Mouse (Mus musculus) left cerebral cortex, adult 2 months (tissue): ENCODE results near the gene Plxnb2. TPM values are rescaled to one million over a fixed set of nuclear protein-coding genes. Genes with fewer than 3 reads are reported as not detected.

Experiments used
- DNase-seq, 2 experiments: peaks; one replicate each; pipeline ENCODE4 v3.0.0; 2021 to 2022; ENCODE audit warnings: low spot score in 2 of 2, mixed read lengths in 1 of 2; ENCODE audit errors: extremely low spot score in 1 of 2
- H3K27ac ChIP-seq: fragments of 200-600 bp; 2 replicates; pipeline ENCODE4 v1.8.1; 2022
- H3K4me3 ChIP-seq: fragments of 200-600 bp; 2 replicates; pipeline ENCODE4 v1.8.1; 2022
- CTCF ChIP-seq: fragments of 200-600 bp; IDR thresholded peaks from 2 replicates; pipeline ENCODE4 v1.8.1; 2022; ENCODE audit warnings: antibody characterized with exemption, mild to moderate bottlenecking, moderate library complexity
- intact Hi-C: fragments of 180-260 bp; cut with DNase I; formaldehyde crosslinking; loops from one replicate; pipeline ENCODE4 v1.15.1; 2025
- total RNA-seq, 2 experiments: library from RNA; stranded (reverse); gene quantifications; 2 replicates each; pipeline ENCODE4 v1.2.3; 2021

The Plxnb2 gene
- total RNA-seq, 2 experiments from 2014 or later: 49.4 to 53.3 TPM

GRCm38 (mm10) chr15:89168922-89169321 lies 11.7 kb downstream of the Plxnb2 start:
- intact Hi-C loops: no loop called here
- Histone ChIP-seq H3K27ac (peak overlapping the region; percentile 60; the same call in 1 of the 2 replicates), H3K4me3 (peak overlapping the region; percentile 19; the same call in 1 of the 2 replicates)
- no peak for TF ChIP-seq CTCF
- no peak for DNase-seq

GRCm38 (mm10) chr15:89165478-89165877 lies 15.1 kb downstream of the Plxnb2 start:
- intact Hi-C loops: no loop called here

GRCm38 (mm10) chr15:89161397-89161796 lies 19.2 kb downstream of the Plxnb2 start:
- DNase-seq: no peak
- Histone ChIP-seq H3K27ac (no peak overlapping the region), H3K4me3 (no peak overlapping the region)
- intact Hi-C loops: no loop called here
- TF ChIP-seq CTCF: no peak

More at GRCm38 (mm10) chr15:89165478-89165877, 15.1 kb downstream of the Plxnb2 start:
- no peak for TF ChIP-seq CTCF
- Histone ChIP-seq H3K4me3 (no peak overlapping the region), H3K27ac (no peak overlapping the region)
- no peak for DNase-seq

- H3K4me3 ChIP-seq: no peak overlapping the region
Observed at GRCm38 (mm10) chr15:89158516-89158915, 22.1 kb downstream of the Plxnb2 start.

GRCm38 (mm10) chr15:89157954-89158353 lies 22.6 kb downstream of the Plxnb2 start:
- Histone ChIP-seq H3K27ac (no peak overlapping the region), H3K4me3 (no peak overlapping the region)
- peak; percentile 42 to 58 for DNase-seq
- peak; percentile 74 for TF ChIP-seq CTCF
- intact Hi-C loops: loop anchor here (2.0 kb wide), 1 partner anchor 53 kb away; the partner anchor contains the start of gene Ppp6r2

More at GRCm38 (mm10) chr15:89158516-89158915, 22.1 kb downstream of the Plxnb2 start:
- H3K27ac ChIP-seq: no peak overlapping the region
- intact Hi-C loops: loop anchor here (2.0 kb wide), 1 partner anchor 52 kb away; the partner anchor contains the start of gene Ppp6r2
- no peak for TF ChIP-seq CTCF
- no peak for DNase-seq

GRCm38 (mm10) chr15:89152312-89152711 lies 28.3 kb downstream of the Plxnb2 start:
- intact Hi-C loops: no loop called here
- no peak for DNase-seq
- H3K27ac ChIP-seq: no peak overlapping the region
- no peak overlapping the region for H3K4me3 ChIP-seq
- TF ChIP-seq CTCF: no peak

- Histone ChIP-seq H3K27ac (peak overlapping the region; percentile 92; the same call in 1 of the 2 replicates), H3K4me3 (peak overlapping the region; percentile 88)
- intact Hi-C loops: no loop called here
- no peak for DNase-seq
- no peak; the same call in 1 of the 2 replicates for TF ChIP-seq CTCF
Observed at GRCm38 (mm10) chr15:89150041-89150390, 30.6 kb downstream of the Plxnb2 start.

GRCm38 (mm10) chr15:89149271-89150040 lies 31.1 kb downstream of the Plxnb2 start, which contains the start of gene Mapk11:
Gene Mapk11 (minus strand): TSS chr15:89149628.
- no peak for TF ChIP-seq CTCF
- peak; percentile 53 to 57 for DNase-seq
- peak within 1 kb of the TSS; percentile 88 for H3K4me3 ChIP-seq
- intact Hi-C loops: loop anchor here (5.0 kb wide), 1 partner anchor 63 kb away; the partner anchor contains the start of gene Ppp6r2
- H3K27ac ChIP-seq: peak within 1 kb of the TSS; percentile 92

GRCm38 (mm10) chr15:89148496-89149270 lies 31.9 kb downstream of the Plxnb2 start:
- intact Hi-C loops: loop anchor here (5.0 kb wide), 1 partner anchor 64 kb away; the partner anchor contains the start of gene Ppp6r2

GRCm38 (mm10) chr15:89147895-89148294 lies 32.7 kb downstream of the Plxnb2 start:
- intact Hi-C loops: loop anchor here (1.0 to 5.0 kb wide), 2 partner anchors 48 to 64 kb away; partner anchors contain the start of genes Dennd6b and Ppp6r2
- Histone ChIP-seq H3K27ac (peak overlapping the region; percentile 92), H3K4me3 (peak overlapping the region; percentile 88)
- DNase-seq: no peak
- no peak for TF ChIP-seq CTCF

More at GRCm38 (mm10) chr15:89148496-89149270, 31.9 kb downstream of the Plxnb2 start:
- Histone ChIP-seq H3K4me3 (peak overlapping the region; percentile 88), H3K27ac (peak overlapping the region; percentile 92)
- DNase-seq: peak in 1 of 2 experiments; percentile 33
- TF ChIP-seq CTCF: no peak

- Histone ChIP-seq H3K27ac (peak overlapping the region; percentile 74), H3K4me3 (peak overlapping the region; percentile 88)
- no peak for DNase-seq
- TF ChIP-seq CTCF: no peak
- intact Hi-C loops: loop anchor here (1.0 to 5.0 kb wide), 2 partner anchors 49 to 65 kb away; partner anchors contain the start of genes Dennd6b and Ppp6r2
Observed at GRCm38 (mm10) chr15:89147456-89147855, 33.1 kb downstream of the Plxnb2 start.
